Mouse (Mus musculus) urinary bladder, postnatal 4 days (tissue): ENCODE data around the gene Dennd1a.

ENCODE experiments used
- DNase-seq, 2 experiments: peaks; one replicate each; pipeline ENCODE4 v3.0.0; 2021 to 2022; ENCODE audit warnings: low spot score in 2 of 2

Dennd1a gene

GRCm38 (mm10) chr2:37777958-37778720, 509.1 kb downstream of the Dennd1a start:
- DNase-seq = no peak

GRCm38 (mm10) chr2:37776611-37777411, 510.4 kb downstream of the Dennd1a start:
- DNase-seq = no peak

- no peak for DNase-seq
Observed at GRCm38 (mm10) chr2:37776016-37776415, 511.2 kb downstream of the Dennd1a start, which contains the start of gene Crb2. TSS of gene Crb2 (plus strand) at chr2:37776249.

- no peak for DNase-seq
Observed at GRCm38 (mm10) chr2:37774571-37774970, 512.6 kb downstream of the Dennd1a start.

GRCm38 (mm10) chr2:37771618-37772285, 515.4 kb downstream of the Dennd1a start:
- DNase-seq = peak; percentile 66 to 85

- DNase-seq = no peak
Observed at GRCm38 (mm10) chr2:37769793-37770192, 517.4 kb downstream of the Dennd1a start.

GRCm38 (mm10) chr2:37768903-37769302, 518.3 kb downstream of the Dennd1a start:
- peak in 1 of 2 experiments; percentile 48 for DNase-seq

GRCm38 (mm10) chr2:37767739-37768138, 519.5 kb downstream of the Dennd1a start:
- DNase-seq = no peak

GRCm38 (mm10) chr2:37767080-37767547, 520.1 kb downstream of the Dennd1a start:
- peak in 1 of 2 experiments; percentile 57 for DNase-seq

- no peak for DNase-seq
Observed at GRCm38 (mm10) chr2:37766027-37766761, 521.0 kb downstream of the Dennd1a start.

GRCm38 (mm10) chr2:37765082-37765483, 522.1 kb downstream of the Dennd1a start:
- DNase-seq = no peak

- DNase-seq = no peak
Observed at GRCm38 (mm10) chr2:37764514-37764913, 522.7 kb downstream of the Dennd1a start.

GRCm38 (mm10) chr2:37763638-37764037, 523.6 kb downstream of the Dennd1a start:
- DNase-seq = no peak

GRCm38 (mm10) chr2:37760633-37761032, 526.6 kb downstream of the Dennd1a start:
- DNase-seq = no peak

- no peak for DNase-seq
Observed at GRCm38 (mm10) chr2:37758343-37759015, 528.7 kb downstream of the Dennd1a start.

GRCm38 (mm10) chr2:37757784-37758183, 529.4 kb downstream of the Dennd1a start:
- DNase-seq = no peak

- no peak for DNase-seq
Observed at GRCm38 (mm10) chr2:37757016-37757415, 530.2 kb downstream of the Dennd1a start.

GRCm38 (mm10) chr2:37756220-37756930, 530.8 kb downstream of the Dennd1a start:
- DNase-seq = no peak

GRCm38 (mm10) chr2:37751114-37751513, 536.1 kb downstream of the Dennd1a start:
- DNase-seq = no peak

GRCm38 (mm10) chr2:37749323-37749722, 537.9 kb downstream of the Dennd1a start:
- no peak for DNase-seq
